Mouse (Mus musculus) midbrain, postnatal 0 days (tissue): Measurements from ENCODE around the gene Mapk1ip1. TPM values are rescaled to one million over a fixed set of nuclear protein-coding genes. Genes with fewer than 3 reads are reported as not detected.

Experiments used
- ATAC-seq: fragments of 200-750 bp; cut with Nextera tagmentation; 2 replicates; pipeline ENCODE4 v1.8.0; 2017; ENCODE audit warnings: moderate number of reproducible peaks, mild to moderate bottlenecking, moderate TSS enrichment, moderate library complexity; ENCODE audit not compliant: low FRiP score
- DNase-seq: peaks from one replicate; pipeline ENCODE4 v3.0.0-alpha.2; 2015; ENCODE audit warnings: low spot score
- H3K27ac ChIP-seq: fragments of 300-500 bp; sonication (generic); 2 replicates; pipeline ENCODE4 v1.5.1; 2014; ENCODE audit warnings: low read depth, mild to moderate bottlenecking, low read length, mixed read lengths
- H3K27me3 ChIP-seq: fragments of 300-500 bp; sonication (generic); 2 replicates; pipeline ENCODE4 v1.6.1; 2014; ENCODE audit warnings: low read length, control low read depth, mixed read lengths; ENCODE audit not compliant: insufficient read depth
- H3K36me3 ChIP-seq: fragments of 300-500 bp; sonication (generic); 2 replicates; pipeline ENCODE4 v1.6.1; 2014; ENCODE audit warnings: low read length, control low read depth, mixed read lengths; ENCODE audit not compliant: insufficient read depth
- H3K4me1 ChIP-seq: fragments of 300-500 bp; sonication (generic); 2 replicates; pipeline ENCODE4 v1.6.1; 2014; ENCODE audit warnings: mild to moderate bottlenecking, control low read depth, antibody characterized with exemption, low read length, mixed read lengths; ENCODE audit not compliant: insufficient read depth
- H3K4me2 ChIP-seq: fragments of 300-500 bp; sonication (generic); 2 replicates; pipeline ENCODE4 v1.6.1; 2014; ENCODE audit warnings: low read depth, mild to moderate bottlenecking, low read length, mixed read lengths; ENCODE audit not compliant: poor library complexity, severe bottlenecking
- H3K4me3 ChIP-seq: fragments of 300-500 bp; sonication (generic); 2 replicates; pipeline ENCODE4 v1.5.1; 2014; ENCODE audit warnings: low read depth, mild to moderate bottlenecking, low read length, moderate library complexity
- H3K9ac ChIP-seq: fragments of 300-500 bp; sonication (generic); replicated peaks from 2 replicates; pipeline ENCODE4 v1.6.1; 2014; ENCODE audit warnings: mild to moderate bottlenecking, low read length, moderate library complexity, mixed read lengths; ENCODE audit not compliant: poor library complexity, severe bottlenecking
- H3K9me3 ChIP-seq: fragments of 300-500 bp; sonication (generic); 2 replicates; pipeline ENCODE4 v1.6.1; 2016; ENCODE audit warnings: low read length, control low read depth
- CTCF ChIP-seq: IDR thresholded peaks from 2 replicates; pipeline ENCODE4 v1.5.1; 2016; ENCODE audit warnings: antibody characterized with exemption, mild to moderate bottlenecking
- WGBS: fragments of 180-500 bp; shearing (Covaris S2); extraction: QIAGEN DNeasy Blood & Tissue Kit; methylation state at CpG from one replicate; pipeline ENCODE4 v1.1.7; 2014; 5-methylcytosine and 5-hydroxymethylcytosine counted together
- polyA plus RNA-seq: library from polyadenylated mRNA; unstranded; fragments of >200 nt; fragmentation: Nextera tagmentation; extraction: Ambion mirVana; gene quantifications from 2 replicates; pipeline ENCODE4 v1.2.1, GENCODE M21; 2015
- total RNA-seq: library from RNA; depleted of rRNA; stranded (reverse); fragments of >200 nt; gene quantifications from 2 replicates; pipeline ENCODE4 v1.2.3, GENCODE M21; 2014

Gene Mapk1ip1
- total and polyA plus RNA-seq, 2 experiments from 2014 or later = 33.7 to 36.4 TPM

DNA sequence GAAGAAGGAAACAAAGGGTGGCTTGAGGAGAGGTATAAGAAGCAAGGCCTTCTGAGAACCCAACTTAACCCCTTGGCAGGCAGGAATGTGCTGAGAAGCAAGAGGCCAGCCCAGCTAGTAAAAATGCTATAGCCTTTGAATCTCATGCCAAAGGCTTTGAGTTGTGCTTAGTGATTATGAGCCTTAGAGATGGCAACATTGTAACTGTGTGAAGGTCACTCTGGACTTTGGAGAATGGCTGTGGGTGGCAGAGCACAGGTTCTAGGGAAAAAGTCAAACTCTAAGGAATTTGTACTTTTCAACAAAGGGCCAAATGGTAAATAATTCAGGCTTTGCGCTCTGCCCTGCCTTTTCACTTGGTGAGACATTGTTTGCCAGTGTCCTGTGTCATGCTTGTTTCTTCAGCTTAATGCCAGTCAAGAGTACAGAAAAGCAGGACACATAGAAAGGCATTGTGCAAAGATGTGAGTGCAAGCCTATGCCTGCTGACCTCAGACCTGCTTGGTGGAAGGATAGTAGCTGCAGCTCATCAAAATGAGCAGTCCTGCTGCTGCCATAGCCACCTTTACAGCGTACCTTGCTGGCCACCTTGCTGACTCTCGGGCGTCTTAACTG lies 7.5 kb upstream of the Mapk1ip1 start:
- ATAC-seq = no peak
- H3K27me3 ChIP-seq = no peaks in the 10 kb centered on the region
- no peak overlapping the region for H3K4me2 ChIP-seq
- peaks cover 12% of the 10 kb centered on the region for H3K36me3 ChIP-seq
- no peak for DNase-seq
- no peak overlapping the region for H3K9ac ChIP-seq
- no peak for TF ChIP-seq CTCF
- peaks cover 3% of the 10 kb centered on the region for H3K4me1 ChIP-seq
- WGBS = 92% methylated on average over 4 of the region's 4 CpGs
- H3K9me3 ChIP-seq = no peaks in the 10 kb centered on the region
- no peak overlapping the region for H3K27ac ChIP-seq
- H3K4me3 ChIP-seq = no peak overlapping the region

DNA sequence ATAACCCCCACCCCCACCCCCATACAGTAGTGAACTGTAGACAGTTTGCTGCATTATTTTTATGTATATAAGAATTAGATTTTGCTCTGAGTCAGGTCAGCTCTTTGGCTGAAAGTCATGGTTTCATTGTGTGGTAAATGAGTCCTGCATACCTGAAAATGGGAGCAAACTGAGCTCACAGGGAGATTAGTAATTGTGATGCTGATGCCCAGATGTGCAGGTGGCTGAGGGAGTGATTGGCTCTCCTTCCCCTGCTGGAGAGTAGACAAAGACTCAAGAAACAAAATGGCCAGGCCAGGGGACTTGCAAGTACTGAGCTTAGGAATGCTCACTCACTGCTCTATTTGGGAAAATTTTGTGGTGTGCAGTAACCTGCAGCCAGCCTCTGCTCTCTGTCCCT lies 4.0 kb upstream of the Mapk1ip1 start:
- ATAC-seq = no peak
- Histone ChIP-seq H3K9me3 (no peaks in the 10 kb centered on the region), H3K36me3 (peaks cover 4% of the 10 kb centered on the region), H3K9ac (no peak overlapping the region), H3K4me2 (no peak overlapping the region), H3K27me3 (no peaks in the 10 kb centered on the region), H3K4me1 (peaks cover 5% of the 10 kb centered on the region), H3K27ac (no peak overlapping the region), H3K4me3 (no peak overlapping the region)
- no peak for TF ChIP-seq CTCF
- no peak for DNase-seq

DNA sequence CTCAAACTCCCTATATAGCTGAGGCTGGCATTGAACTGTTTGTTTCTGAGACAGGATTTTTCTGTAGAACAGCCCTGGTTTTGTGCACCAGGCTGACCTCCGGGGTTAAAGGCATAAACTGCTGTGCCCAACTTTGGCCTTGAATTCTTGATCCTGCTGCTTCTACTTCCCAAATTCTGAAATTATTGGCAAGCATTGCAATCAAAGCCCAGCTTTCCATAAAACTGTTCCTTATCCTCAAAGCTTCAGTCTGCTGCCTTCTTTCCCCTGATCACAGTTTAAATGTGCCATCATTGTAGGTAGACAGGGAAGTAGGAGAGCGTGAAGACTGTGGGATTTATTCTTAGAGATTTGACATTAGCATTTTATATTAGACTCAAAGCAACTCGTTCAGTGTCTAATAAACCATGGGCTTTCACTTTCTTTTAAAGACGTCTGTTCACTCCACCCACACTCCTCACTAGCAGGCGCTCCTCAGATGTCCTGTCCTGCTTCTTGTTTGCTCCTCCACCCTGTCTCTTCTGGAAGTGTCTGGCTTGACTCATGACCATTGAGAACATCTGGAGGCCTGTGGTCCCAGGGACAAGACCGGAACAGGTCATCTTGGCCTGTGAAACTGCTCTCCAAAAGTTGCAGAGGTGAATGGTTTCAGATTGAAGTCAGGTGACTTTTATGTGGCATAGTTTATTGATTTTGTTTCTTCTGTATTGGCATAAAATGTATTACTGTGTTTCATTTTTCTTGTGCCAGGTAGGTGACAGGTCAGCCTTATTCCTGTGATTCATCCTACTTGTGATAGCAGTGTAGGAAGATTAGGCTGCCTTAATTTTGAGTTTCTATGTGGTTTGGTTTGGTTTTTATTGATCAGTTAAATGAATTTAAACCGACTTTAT lies 2.2 kb upstream of the Mapk1ip1 start:
- WGBS = 78% methylated on average over 7 of the region's 7 CpGs
- Histone ChIP-seq H3K4me1 (peaks cover 12% of the 10 kb centered on the region), H3K36me3 (peaks cover 3% of the 10 kb centered on the region), H3K27me3 (no peaks in the 10 kb centered on the region), H3K9me3 (no peaks in the 10 kb centered on the region), H3K27ac (no peak overlapping the region), H3K4me2 (peak overlapping the region; percentile 70), H3K4me3 (peak overlapping the region; percentile 100), H3K9ac (no peak overlapping the region)
- no peak for DNase-seq
- no peak for ATAC-seq
- TF ChIP-seq CTCF = no peak

DNA sequence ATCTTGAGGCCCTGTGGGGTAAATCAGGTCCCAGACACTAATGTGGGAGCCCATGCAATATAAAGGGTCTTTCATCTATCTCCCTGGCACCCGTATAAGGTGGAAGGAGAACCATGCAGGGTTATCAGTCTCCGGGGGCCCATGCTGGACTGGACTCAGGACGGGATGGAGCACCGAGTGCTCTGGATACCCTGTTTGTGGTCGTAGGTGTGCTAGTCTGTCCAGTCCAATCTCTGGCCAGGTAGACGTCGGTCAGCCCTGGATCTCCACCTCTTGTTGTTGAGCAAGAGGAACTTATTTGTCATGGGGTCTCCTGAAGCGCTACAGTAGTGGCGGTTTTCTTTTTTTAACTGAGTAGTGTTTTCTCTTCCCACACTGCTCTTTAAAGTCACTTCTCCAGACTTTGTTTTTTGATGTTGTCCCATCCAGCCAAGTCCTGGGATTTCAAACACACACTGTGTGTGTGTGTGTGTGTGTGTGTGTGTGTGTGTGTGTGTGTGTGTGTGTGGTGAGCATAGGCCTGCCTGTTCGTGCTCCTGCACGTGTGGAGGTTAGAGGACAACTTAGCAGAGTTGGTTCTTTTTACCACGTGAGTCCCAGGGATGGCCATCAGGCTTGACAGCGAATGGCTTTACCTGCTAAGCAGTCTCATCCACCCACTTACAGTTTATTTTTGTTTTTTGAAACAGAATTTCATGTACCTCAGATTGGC lies 1.4 kb upstream of the Mapk1ip1 start:
- no peaks in the 10 kb centered on the region for H3K9me3 ChIP-seq
- peak overlapping the region; percentile 99 for H3K9ac ChIP-seq
- peak overlapping the region; percentile 70 for H3K4me2 ChIP-seq
- no peaks in the 10 kb centered on the region for H3K27me3 ChIP-seq
- no peak for ATAC-seq
- H3K27ac ChIP-seq = no peak overlapping the region
- peak overlapping the region; percentile 100 for H3K4me3 ChIP-seq
- TF ChIP-seq CTCF = no peak
- peaks cover 12% of the 10 kb centered on the region for H3K4me1 ChIP-seq
- WGBS = 43% methylated on average over 13 of the region's 13 CpGs
- H3K36me3 ChIP-seq = no peaks in the 10 kb centered on the region
- DNase-seq = no peak

DNA sequence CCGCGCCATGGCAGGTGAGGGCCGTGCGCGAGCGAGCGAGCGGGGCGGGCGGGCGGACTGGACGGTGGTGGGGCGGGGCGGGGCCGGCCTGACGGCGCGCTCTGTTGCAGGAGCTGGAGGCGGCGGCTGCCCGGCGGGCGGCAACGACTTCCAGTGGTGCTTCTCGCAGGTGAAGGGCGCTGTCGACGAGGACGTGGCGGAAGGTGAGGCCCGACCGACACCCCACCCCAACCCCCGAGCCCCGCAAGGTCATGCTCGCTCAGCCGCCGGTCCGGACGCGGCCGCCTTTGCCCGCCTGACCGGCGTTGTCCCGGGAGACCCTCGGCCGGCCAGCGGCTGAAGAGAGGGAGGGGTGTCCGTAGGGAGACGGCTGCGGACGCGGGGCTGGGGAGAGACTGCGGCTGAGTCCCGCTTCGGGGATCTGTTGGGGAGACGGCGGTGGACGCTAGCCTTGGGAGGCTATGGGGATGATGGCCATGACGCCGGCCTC lies 474 bp upstream of the Mapk1ip1 start:
- under 1% methylated on average over 44 of the region's 61 CpGs for WGBS
- peak overlapping the region; percentile 100 for H3K4me3 ChIP-seq
- H3K4me2 ChIP-seq = peak overlapping the region; percentile 70
- H3K4me1 ChIP-seq = peaks cover 12% of the 10 kb centered on the region
- H3K27me3 ChIP-seq = no peaks in the 10 kb centered on the region
- H3K36me3 ChIP-seq = no peaks in the 10 kb centered on the region
- peak overlapping the region; percentile 89 for H3K27ac ChIP-seq
- peak; percentile 12 for DNase-seq
- H3K9ac ChIP-seq = peak overlapping the region; percentile 99
- no peak for TF ChIP-seq CTCF
- H3K9me3 ChIP-seq = no peaks in the 10 kb centered on the region
- peak; percentile 74 for ATAC-seq
